ENCODE assay signal across 8 mouse cellular contexts in the genomic region with DNA sequence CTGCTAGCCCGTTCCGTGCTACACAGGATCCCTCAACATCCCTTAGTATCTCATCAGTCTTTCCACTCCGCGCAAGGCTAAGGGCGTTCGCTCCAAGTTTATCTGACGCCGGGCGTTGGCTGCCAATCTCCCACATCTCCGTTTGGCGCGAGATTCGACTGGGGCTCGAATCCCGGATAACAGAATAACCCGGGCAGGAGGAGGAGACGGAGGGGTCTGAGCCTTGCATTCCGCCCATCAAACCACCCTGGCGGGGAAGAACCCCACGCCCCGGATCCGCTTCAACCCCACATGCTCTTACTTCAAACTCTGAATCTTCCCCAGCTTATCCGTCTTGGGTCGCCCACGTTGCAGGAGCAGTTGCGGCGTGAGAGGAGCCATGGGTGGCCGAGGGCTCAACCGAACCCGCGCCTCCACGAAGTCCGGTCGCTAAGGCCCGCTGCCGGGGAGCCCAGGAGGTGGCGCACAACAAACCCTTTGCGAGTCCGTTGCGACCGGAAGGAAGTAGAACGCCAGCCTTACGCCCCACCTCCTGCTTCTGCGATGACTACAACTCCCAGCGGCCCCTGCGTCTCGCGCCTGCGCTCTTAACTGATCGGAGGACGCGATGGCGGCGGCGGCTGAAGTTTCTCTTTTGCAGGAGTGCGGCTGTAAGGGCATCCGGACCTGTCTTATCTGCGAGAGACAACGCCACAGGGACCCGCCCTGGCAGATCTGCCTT. TPM values are rescaled to one million over a fixed set of nuclear protein-coding genes. Genes with fewer than 3 reads are reported as not detected.
DNase-seq lines count a peak whose midpoint lies in the region; ATAC-seq lines count a peak whose summit lies in the region.

Gene Lrwd1 (minus strand): TSS at position 504 of the 721 bp plus-strand sequence.
Gene Alkbh4 (plus strand): TSS at position 576 of the 721 bp plus-strand sequence.

- ATAC-seq in inflammation-experienced regulatory T-cells, adult 6 months: peak; percentile 95
- peak; percentile 85 for ATAC-seq in megakaryocyte-erythroid progenitor cell, adult 5-6 weeks (replicated peaks; ENCODE audit: low FRiP score, low TSS enrichment, poor library complexity, severe bottlenecking)

- intact Hi-C loops in gastrocnemius, postnatal 14 days (cut with DNase I; ENCODE audit: low total_unique reads): no loop called here
- intact Hi-C loops in left cerebral cortex, postnatal 10 days (cut with DNase I): loop anchor here (1.0 to 2.0 kb wide), 2 partner anchors 34 to 51 kb away; no protein-coding TSS in a partner anchor

- DNase-seq in adrenal gland, adult (ENCODE audit: inconsistent age in 2 of 2, low spot score in 1 of 2): peak; percentile 96 to 98
- peak; percentile 98 for DNase-seq in embryo, embryonic 10.5 days (ENCODE audit: low spot score)
- DNase-seq in gastrocnemius, postnatal 14 days: peak; percentile 97
- DNase-seq in left cerebral cortex, postnatal 10 days (ENCODE audit: extremely low spot score in 1 of 2, low spot score in 2 of 2): peak; percentile 95 to 98
- DNase-seq in right cerebral cortex, postnatal 25 days: peak; percentile 93
- DNase-seq in urinary bladder, postnatal 4 days (ENCODE audit: low spot score in 2 of 2): peak; percentile 92 to 96

RNA-seq across cellular contexts. Expression of gene Lrwd1, which starts in this region (rescaled TPM):
- 1 to 10 TPM; 4.0 to 4.3 TPM for total RNA-seq in gastrocnemius, postnatal 14 days (2021)
- 10 to 100 TPM; 37.0 to 37.7 (median 37.2) TPM for polyA plus RNA-seq in inflammation-experienced regulatory T-cells, adult 6 months (2017; shearing (Covaris generic))
- total RNA-seq in left cerebral cortex, postnatal 10 days (2021): 10 to 100 TPM; 11.7 to 13.2 TPM
- 64.7 and 67.4 TPM in 2 replicates for total RNA-seq in megakaryocyte-erythroid progenitor cell, adult 5-6 weeks (2014; fragmentation: Nextera tagmentation)
- total RNA-seq in megakaryocyte-erythroid progenitor cell, adult 5-6 weeks (2017): 47.7 and 49.6 TPM in 2 replicates

RNA-seq across cellular contexts. Expression of gene Alkbh4, which starts in this region (rescaled TPM):
- 1 to 10 TPM; 4.4 to 5.1 TPM for total RNA-seq in gastrocnemius, postnatal 14 days (2021)
- 10 to 100 TPM; 51.3 to 63.3 (median 56.7) TPM for polyA plus RNA-seq in inflammation-experienced regulatory T-cells, adult 6 months (2017; shearing (Covaris generic))
- 10 to 100 TPM in 1 of 2 experiments, 1 to 10 TPM in 1; 9.5 to 11.7 TPM for total RNA-seq in left cerebral cortex, postnatal 10 days (2021)
- 12.1 and 19.2 TPM in 2 replicates for total RNA-seq in megakaryocyte-erythroid progenitor cell, adult 5-6 weeks (2014; fragmentation: Nextera tagmentation)
- total RNA-seq in megakaryocyte-erythroid progenitor cell, adult 5-6 weeks (2017): 8.1 and 8.5 TPM in 2 replicates

Comparison
In these comparisons a context has a peak if more than half of its experiments do, and no peak if none do; other contexts are left out.
1. Peak in every context shown above with its lines: DNase-seq and ATAC-seq.